Mouse (Mus musculus) hindbrain, embryonic 16.5 days (tissue): ENCODE results near the gene B230104I21Rik. TPM values are rescaled to one million over a fixed set of nuclear protein-coding genes. Genes with fewer than 3 reads are reported as not detected.

Experiments used
- ATAC-seq: fragments of 200-750 bp; cut with Nextera tagmentation; 2 replicates; pipeline ENCODE4 v1.8.0; 2017; ENCODE audit warnings: moderate TSS enrichment, moderate library complexity
- H3K27ac ChIP-seq: fragments of 300-500 bp; sonication (generic); 2 replicates; pipeline ENCODE4 v1.5.1; 2014; ENCODE audit warnings: low read depth, mild to moderate bottlenecking, control low read depth, low read length, moderate library complexity
- H3K27me3 ChIP-seq: fragments of 300-500 bp; sonication (generic); replicated peaks from 2 replicates; pipeline ENCODE4 v1.6.1; 2014; ENCODE audit warnings: low read length; ENCODE audit not compliant: control insufficient read depth, insufficient read depth
- H3K36me3 ChIP-seq: fragments of 300-500 bp; sonication (generic); 2 replicates; pipeline ENCODE4 v1.6.1; 2014; ENCODE audit warnings: mild to moderate bottlenecking, low read length, moderate library complexity, mixed read lengths; ENCODE audit not compliant: control insufficient read depth, insufficient read depth
- H3K4me1 ChIP-seq: fragments of 300-500 bp; sonication (generic); 2 replicates; pipeline ENCODE4 v1.6.1; 2014; ENCODE audit warnings: low read depth, low read length; ENCODE audit not compliant: control insufficient read depth, insufficient read depth
- H3K4me2 ChIP-seq: fragments of 300-500 bp; sonication (generic); 2 replicates; pipeline ENCODE4 v1.6.1; 2014; ENCODE audit warnings: mild to moderate bottlenecking, low read length, control low read depth, moderate library complexity
- H3K4me3 ChIP-seq: fragments of 300-500 bp; sonication (generic); 2 replicates; pipeline ENCODE4 v1.5.1; 2014; ENCODE audit warnings: mild to moderate bottlenecking, low read length, control low read depth, moderate library complexity
- H3K9ac ChIP-seq: fragments of 300-500 bp; sonication (generic); 2 replicates; pipeline ENCODE4 v1.6.1; 2014; ENCODE audit warnings: low read depth, mild to moderate bottlenecking, control low read depth, low read length, moderate library complexity
- H3K9me3 ChIP-seq: fragments of 300-500 bp; sonication (generic); 2 replicates; pipeline ENCODE4 v1.6.1; 2014; ENCODE audit warnings: mild to moderate bottlenecking, low read length, moderate library complexity; ENCODE audit not compliant: control insufficient read depth
- WGBS: fragments of 180-500 bp; shearing (Covaris S2); extraction: QIAGEN DNeasy Blood & Tissue Kit; methylation state at CpG from one replicate; pipeline ENCODE4 v1.1.7; 2014; 5-methylcytosine and 5-hydroxymethylcytosine counted together
- polyA plus RNA-seq: library from polyadenylated mRNA; unstranded; fragments of >200 nt; fragmentation: Nextera tagmentation; extraction: Ambion mirVana; gene quantifications from 2 replicates; pipeline ENCODE4 v1.2.1, GENCODE M21; 2015

The B230104I21Rik gene
- polyA plus RNA-seq = not detected in 2 replicates

DNA sequence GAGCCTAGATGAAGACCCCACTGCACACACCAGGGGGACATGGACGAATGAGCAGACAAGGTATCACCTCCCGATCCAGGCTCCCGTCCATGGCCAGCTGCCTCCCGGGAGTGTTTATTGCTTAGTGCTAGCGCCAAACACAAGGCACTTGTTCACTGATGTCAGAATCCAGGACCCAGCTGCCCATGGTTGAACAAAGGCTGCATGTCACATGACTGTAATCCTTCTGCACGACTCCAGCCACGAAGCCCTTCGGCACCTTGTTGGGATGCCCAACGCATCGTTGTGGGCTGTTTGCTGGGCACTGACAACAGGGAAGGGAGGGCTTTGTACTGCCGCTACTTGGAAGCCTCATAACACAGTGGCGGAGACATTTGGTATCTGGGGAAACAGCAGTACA lies at the start of gene B230104I21Rik:
TSS of gene B230104I21Rik (plus strand) at position 367 of the 400 bp plus-strand sequence.
- Histone ChIP-seq H3K9ac (peak within 1 kb of the TSS; percentile 36; the same call in 1 of the 2 replicates), H3K36me3 (no peaks in the 10 kb centered on the region), H3K9me3 (no peaks in the 10 kb centered on the region), H3K4me3 (peak within 1 kb of the TSS; percentile 26), H3K27ac (peak within 1 kb of the TSS; percentile 36; the same call in 1 of the 2 replicates), H3K4me1 (peaks cover 17% of the 10 kb centered on the region), H3K27me3 (0 out of 2 replicates have a peak, but pooled peaks cover 5% of the 10 kb centered on the region), H3K4me2 (peak within 1 kb of the TSS; percentile 45)
- WGBS = 41% methylated on average over 12 of the region's 12 CpGs
- peak; percentile 82 for ATAC-seq

DNA sequence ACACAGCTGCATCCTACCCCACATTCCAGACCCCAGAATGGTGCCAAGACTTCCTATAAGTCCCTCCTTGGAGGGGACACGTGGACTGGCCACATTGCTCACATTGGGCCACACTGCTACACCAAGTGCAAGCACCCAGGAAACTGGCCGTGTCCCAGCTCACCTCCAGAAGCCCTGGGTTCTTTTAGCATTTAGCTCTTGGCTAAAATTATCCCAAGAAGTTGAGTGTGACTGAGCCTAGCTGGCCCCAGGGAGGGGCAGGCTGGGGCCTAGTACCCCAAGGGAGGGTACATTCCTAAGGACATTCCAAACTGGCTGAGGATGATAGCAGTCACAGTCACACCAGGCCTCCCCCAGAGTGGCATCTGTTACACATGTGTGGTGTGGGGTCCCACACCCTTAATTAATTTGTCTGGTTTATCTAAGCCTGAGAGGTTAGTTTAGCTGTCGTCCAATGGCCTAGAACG lies 42.2 kb upstream of the B230104I21Rik start:
- Histone ChIP-seq H3K36me3 (no peaks in the 10 kb centered on the region), H3K4me1 (no peaks in the 10 kb centered on the region), H3K27me3 (peaks cover 2% of the 10 kb centered on the region), H3K9ac (no peak overlapping the region), H3K27ac (no peak overlapping the region), H3K4me3 (no peak overlapping the region), H3K9me3 (no peaks in the 10 kb centered on the region), H3K4me2 (no peak overlapping the region)
- 59% methylated on average over 4 of the region's 4 CpGs for WGBS
- no peak for ATAC-seq

DNA sequence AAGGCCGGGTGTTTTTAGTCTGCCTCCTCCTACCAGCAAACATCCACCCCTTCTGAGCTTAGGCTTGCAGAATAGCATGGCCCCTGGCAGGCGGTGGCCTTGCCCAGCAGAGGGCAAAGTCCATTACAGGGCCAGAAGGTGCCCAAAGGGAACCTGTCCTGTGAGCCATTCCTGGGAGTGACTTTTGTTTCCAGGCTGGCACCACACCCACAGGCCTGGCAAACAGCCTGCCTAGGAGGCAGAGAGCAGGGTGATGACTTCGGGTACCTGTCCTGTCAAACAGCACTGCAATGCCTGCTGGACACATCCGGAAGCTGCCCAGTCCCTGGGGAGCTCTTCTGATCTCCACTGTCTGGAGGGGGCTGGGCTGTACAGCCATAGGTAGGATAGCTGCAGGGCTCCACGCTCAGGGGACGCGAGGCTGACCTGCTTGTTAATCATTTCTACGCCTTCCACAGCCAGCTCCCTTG lies 41.6 kb upstream of the B230104I21Rik start:
- no peak overlapping the region for H3K9ac ChIP-seq
- no peaks in the 10 kb centered on the region for H3K4me1 ChIP-seq
- no peak overlapping the region for H3K4me3 ChIP-seq
- WGBS = 43% methylated on average over 8 of the region's 8 CpGs
- H3K27me3 ChIP-seq = peaks cover 5% of the 10 kb centered on the region
- H3K9me3 ChIP-seq = no peaks in the 10 kb centered on the region
- no peak for ATAC-seq
- no peak overlapping the region for H3K4me2 ChIP-seq
- no peak overlapping the region for H3K27ac ChIP-seq
- no peaks in the 10 kb centered on the region for H3K36me3 ChIP-seq

DNA sequence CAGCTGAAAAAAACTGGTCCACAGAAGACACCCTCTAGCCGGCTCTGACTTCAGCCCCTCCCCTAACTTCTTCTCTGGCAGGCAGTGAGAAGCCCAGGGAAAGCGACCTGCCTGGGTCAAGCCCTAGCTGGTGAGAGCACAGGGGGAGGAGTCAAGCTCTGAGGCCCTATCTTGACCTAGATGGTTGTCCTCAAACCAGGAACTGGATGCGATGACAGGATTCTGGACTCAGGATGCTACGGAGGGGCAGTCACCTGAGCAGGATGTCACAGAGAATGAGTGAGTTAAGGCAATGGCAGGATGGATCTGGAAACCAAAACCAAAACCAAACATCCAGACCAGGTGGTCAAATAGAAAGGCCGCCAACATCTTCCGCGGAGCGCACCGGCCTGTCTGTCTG lies 38.2 kb upstream of the B230104I21Rik start:
- H3K4me2 ChIP-seq = no peak overlapping the region
- H3K4me1 ChIP-seq = peaks cover 6% of the 10 kb centered on the region
- no peak for ATAC-seq
- no peak overlapping the region for H3K27ac ChIP-seq
- 45% methylated on average over 9 of the region's 9 CpGs for WGBS
- no peaks in the 10 kb centered on the region for H3K36me3 ChIP-seq
- no peaks in the 10 kb centered on the region for H3K9me3 ChIP-seq
- no peak overlapping the region for H3K9ac ChIP-seq
- H3K4me3 ChIP-seq = no peak overlapping the region
- peaks cover 24% of the 10 kb centered on the region for H3K27me3 ChIP-seq

DNA sequence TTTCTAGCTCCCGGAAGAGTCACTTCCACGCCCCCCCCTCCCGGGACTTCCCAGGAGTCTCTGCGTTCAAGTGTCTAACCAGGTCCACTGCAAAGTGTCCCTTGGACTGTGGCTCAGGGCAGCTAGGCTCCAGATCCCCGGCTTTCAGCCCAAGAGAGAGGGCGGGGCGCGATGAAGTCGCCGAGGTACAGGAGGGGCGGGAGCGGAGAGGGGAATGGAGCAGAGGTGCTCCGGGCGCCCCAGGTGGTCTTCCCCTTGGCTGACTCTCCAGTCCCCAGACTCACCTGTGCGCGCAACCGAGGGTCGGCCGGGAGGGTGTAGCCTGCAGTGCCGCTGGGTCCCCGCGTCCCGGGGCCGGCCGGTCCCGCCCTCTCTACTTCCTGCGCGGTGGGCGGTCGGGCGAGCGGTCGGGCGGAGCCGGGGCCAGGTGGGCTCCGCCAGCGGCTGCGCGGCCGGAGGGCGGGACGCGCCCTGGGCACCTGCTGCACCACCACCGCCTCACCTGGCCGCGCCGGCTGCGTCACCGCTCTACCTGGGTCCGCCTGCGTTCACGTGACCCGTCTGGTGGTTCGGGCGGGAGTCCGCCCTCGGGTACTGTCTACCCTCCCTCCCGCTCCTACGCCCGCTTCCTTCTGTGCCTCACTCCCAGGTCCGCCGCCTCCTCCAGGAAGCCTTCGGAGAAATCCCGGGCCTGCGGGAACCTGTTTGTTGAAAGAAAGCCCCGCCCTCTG lies 36.2 kb upstream of the B230104I21Rik start:
- Histone ChIP-seq H3K9ac (peak overlapping the region; percentile 51), H3K36me3 (no peaks in the 10 kb centered on the region), H3K4me3 (peak overlapping the region; percentile 46), H3K27me3 (peaks cover 24% of the 10 kb centered on the region), H3K4me2 (peak overlapping the region; percentile 92), H3K27ac (no peak overlapping the region), H3K4me1 (peaks cover 6% of the 10 kb centered on the region), H3K9me3 (no peaks in the 10 kb centered on the region)
- ATAC-seq = peak; percentile 43
- under 1% methylated on average over 48 of the region's 66 CpGs for WGBS

DNA sequence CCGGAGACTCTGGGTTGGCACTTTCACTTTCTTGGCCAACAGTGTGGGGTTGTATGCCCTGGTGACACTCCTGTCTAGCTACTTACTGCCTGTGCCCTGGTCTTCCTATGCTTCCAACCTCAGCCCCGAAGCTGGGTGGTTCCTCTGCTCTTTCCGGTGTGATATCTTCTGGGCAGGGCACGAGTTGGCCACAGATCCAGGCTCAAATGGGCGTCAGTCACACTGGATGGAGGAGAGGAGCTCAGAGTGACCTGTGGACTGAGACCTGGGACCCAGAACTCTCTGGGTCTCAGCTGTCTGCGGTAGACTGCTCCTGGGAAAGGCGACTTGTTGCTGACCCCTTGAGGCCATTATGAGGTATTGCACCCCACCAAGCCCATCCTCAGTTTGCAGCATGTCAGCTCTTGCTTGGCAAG lies 34.5 kb upstream of the B230104I21Rik start, which contains the start of gene Arhgef16:
TSS of gene Arhgef16 (minus strand) at position 211 of the 416 bp plus-strand sequence.
- 24% methylated on average over 7 of the region's 7 CpGs for WGBS
- no peak within 1 kb of the TSS for H3K9ac ChIP-seq
- H3K27ac ChIP-seq = no peak within 1 kb of the TSS
- H3K4me1 ChIP-seq = peaks cover 6% of the 10 kb centered on the region
- ATAC-seq = peak; percentile 72
- H3K4me3 ChIP-seq = no peak within 1 kb of the TSS
- no peaks in the 10 kb centered on the region for H3K36me3 ChIP-seq
- H3K27me3 ChIP-seq = peaks cover 24% of the 10 kb centered on the region
- no peak within 1 kb of the TSS for H3K4me2 ChIP-seq
- no peaks in the 10 kb centered on the region; the same call in 1 of the 2 replicates for H3K9me3 ChIP-seq

DNA sequence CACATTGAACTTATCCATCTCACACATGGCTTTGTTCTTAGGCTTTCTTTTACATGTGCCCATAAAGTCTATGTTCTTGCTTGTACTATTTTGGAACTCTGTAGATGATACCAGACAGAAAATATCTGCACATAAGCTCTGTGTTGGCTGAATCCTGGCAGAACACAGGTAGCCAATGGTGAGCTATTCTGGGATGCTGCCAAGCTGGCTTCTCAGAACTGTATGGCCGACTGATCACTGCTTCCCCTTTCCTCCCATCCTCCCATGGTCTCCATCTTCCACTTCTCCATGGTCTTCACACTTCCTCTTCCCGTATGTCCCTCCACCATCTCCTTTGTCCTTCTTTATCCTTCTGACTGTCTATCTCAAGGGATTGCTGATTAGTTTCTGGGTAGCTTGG lies 26.8 kb upstream of the B230104I21Rik start:
- ATAC-seq = no peak
- 84% methylated on average over 2 of the region's 2 CpGs for WGBS
- H3K4me1 ChIP-seq = no peaks in the 10 kb centered on the region

DNA sequence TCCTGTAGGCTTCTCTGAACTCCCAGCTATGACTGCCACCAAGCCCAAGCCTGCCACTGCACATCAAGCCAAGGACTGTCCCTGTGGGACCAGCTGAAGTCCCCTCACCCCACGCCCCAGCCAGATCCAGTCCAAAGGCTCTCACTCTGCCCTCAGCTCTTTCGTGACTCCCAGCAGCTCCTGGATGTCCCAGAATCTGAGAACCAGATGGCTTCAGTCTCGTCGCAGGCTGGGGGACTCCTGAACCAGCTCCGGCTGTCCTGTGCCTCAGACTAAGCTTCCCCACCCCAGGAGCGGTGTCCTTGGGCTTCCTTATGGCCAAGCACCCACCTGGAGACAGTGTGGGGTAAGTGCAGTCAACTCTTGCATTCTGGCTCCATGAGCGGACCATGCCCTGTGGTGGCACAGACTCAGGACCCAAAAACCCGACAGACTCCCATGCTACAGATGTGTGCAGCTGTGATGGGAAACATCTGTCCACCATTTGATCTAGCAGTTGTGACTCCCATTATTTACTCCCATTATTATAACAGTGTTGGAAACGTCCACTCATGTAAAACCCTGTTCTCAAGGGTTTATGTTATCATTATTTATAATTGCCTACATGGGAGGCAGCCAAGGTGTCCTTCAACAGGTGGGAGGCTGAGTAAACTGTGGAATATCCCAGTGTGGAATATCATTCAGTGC lies 25.2 kb upstream of the B230104I21Rik start:
- Histone ChIP-seq H3K4me2 (no peak overlapping the region), H3K36me3 (no peaks in the 10 kb centered on the region), H3K9ac (no peak overlapping the region), H3K27me3 (no peaks in the 10 kb centered on the region), H3K27ac (no peak overlapping the region), H3K4me1 (no peaks in the 10 kb centered on the region), H3K9me3 (no peaks in the 10 kb centered on the region; the same call in 1 of the 2 replicates), H3K4me3 (no peak overlapping the region)
- ATAC-seq = no peak
- WGBS = 84% methylated on average over 9 of the region's 9 CpGs

More for the DNA sequence above, 26.8 kb upstream of the B230104I21Rik start:
- H3K9me3 ChIP-seq = no peaks in the 10 kb centered on the region; the same call in 1 of the 2 replicates
- H3K9ac ChIP-seq = no peak overlapping the region
- H3K4me2 ChIP-seq = no peak overlapping the region
- H3K27me3 ChIP-seq = no peaks in the 10 kb centered on the region
- no peaks in the 10 kb centered on the region for H3K36me3 ChIP-seq
- H3K4me3 ChIP-seq = no peak overlapping the region
- H3K27ac ChIP-seq = no peak overlapping the region
